Mouse (Mus musculus): Measurements from ENCODE around the gene Hoxa4. TPM values are rescaled to one million over a fixed set of nuclear protein-coding genes. Genes with fewer than 3 reads are reported as not detected.

Hoxa4 gene
- total RNA-seq, 1 experiment from 2014 or later: not detected

GRCm38 (mm10) chr6:52171331-52171730 lies 20.2 kb downstream of the Hoxa4 start:
- no peak for ATAC-seq (ENCODE audit: extremely low read depth, insufficient number of reproducible peaks, low FRiP score, poor library complexity, severe bottlenecking)

DNA sequence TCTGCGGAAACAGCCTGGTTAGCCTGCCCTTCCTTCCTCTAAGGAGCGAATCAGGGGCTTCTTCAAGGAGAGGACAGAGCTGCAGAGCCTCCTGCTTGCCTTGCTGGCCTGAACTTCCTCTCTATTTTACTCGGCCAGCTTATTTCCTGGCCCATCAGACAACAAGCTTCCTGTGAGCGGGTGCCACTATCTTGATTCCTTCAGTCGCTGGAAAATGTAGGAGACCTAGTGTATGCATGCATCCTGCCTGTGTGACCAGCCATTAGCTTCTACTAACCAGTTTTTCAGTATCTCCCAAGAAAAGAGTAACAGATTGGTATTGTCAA lies 20.7 kb downstream of the Hoxa4 start:
- ATAC-seq (ENCODE audit: extremely low read depth, insufficient number of reproducible peaks, low FRiP score, poor library complexity, severe bottlenecking): no peak

GRCm38 (mm10) chr6:52170166-52170897 lies 21.2 kb downstream of the Hoxa4 start:
- no peak for ATAC-seq (ENCODE audit: extremely low read depth, insufficient number of reproducible peaks, low FRiP score, poor library complexity, severe bottlenecking)

GRCm38 (mm10) chr6:52169499-52170165 lies 21.9 kb downstream of the Hoxa4 start:
- ATAC-seq (ENCODE audit: extremely low read depth, insufficient number of reproducible peaks, low FRiP score, poor library complexity, severe bottlenecking): no peak

GRCm38 (mm10) chr6:52168191-52169055 lies 23.1 kb downstream of the Hoxa4 start:
- no peak for ATAC-seq (ENCODE audit: extremely low read depth, insufficient number of reproducible peaks, low FRiP score, poor library complexity, severe bottlenecking)

GRCm38 (mm10) chr6:52167736-52168161 lies 23.8 kb downstream of the Hoxa4 start:
- ATAC-seq (ENCODE audit: extremely low read depth, insufficient number of reproducible peaks, low FRiP score, poor library complexity, severe bottlenecking): no peak

DNA sequence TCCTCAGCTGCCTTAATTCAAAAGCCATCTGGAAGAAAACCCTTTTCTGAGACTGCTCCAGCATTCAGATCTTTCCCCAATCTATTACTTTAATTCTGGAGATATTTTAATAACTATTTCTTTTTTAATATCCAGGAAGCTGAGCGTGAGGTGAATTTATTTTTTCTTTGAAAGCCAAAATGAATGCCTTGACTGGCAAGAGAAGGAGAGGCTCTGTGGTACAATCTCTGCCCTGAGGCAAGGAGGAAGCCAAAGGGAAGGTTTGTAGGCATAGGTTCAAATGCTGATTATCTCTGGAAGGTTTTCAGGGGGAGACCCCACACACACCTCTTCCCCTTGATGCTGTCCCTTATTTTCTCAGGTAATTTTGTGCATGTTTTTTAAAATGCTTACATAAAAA lies 24.4 kb downstream of the Hoxa4 start:
- no peak for ATAC-seq (ENCODE audit: extremely low read depth, insufficient number of reproducible peaks, low FRiP score, poor library complexity, severe bottlenecking)

DNA sequence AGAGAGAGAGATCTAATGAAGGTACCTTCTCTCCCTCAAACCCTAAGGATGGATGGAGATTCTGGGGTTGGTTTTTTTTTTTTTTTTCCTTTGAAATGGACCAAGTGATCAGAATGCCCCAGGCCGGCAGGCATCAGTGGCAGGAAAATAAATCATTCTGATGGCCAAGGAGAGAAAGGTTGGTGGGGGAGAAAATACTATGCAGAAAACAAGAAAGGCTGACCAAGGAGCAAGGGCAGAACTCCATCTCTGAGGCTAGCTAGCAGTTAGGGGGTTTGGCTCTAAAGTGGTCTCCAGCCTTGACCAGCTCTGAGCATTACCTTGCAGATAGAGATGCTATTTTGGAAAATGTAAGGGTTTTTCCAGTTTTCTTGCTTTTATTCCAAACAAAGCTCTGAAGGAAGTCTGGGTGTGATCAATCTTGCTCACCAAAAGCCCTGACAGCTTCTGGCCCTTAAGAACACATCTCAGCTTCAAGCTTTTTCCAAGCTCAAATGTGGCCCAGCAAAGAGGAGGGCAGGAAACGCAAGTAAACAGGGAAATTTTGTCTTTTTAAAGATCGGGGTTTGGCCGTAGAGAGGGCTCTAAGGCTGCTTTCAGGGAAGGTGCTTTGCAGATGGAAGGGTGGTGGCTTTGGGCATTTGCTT lies 25.0 kb downstream of the Hoxa4 start:
- no peak for ATAC-seq (ENCODE audit: extremely low read depth, insufficient number of reproducible peaks, low FRiP score, poor library complexity, severe bottlenecking)

- no peak for ATAC-seq (ENCODE audit: extremely low read depth, insufficient number of reproducible peaks, low FRiP score, poor library complexity, severe bottlenecking)
Measured at GRCm38 (mm10) chr6:52165441-52166370, 25.8 kb downstream of the Hoxa4 start.

- no peak for ATAC-seq (ENCODE audit: extremely low read depth, insufficient number of reproducible peaks, low FRiP score, poor library complexity, severe bottlenecking)
Measured at GRCm38 (mm10) chr6:52164626-52165440, 26.7 kb downstream of the Hoxa4 start, which contains the start of gene Hoxa2. Hoxa2 (minus strand) TSS chr6:52164831.

DNA sequence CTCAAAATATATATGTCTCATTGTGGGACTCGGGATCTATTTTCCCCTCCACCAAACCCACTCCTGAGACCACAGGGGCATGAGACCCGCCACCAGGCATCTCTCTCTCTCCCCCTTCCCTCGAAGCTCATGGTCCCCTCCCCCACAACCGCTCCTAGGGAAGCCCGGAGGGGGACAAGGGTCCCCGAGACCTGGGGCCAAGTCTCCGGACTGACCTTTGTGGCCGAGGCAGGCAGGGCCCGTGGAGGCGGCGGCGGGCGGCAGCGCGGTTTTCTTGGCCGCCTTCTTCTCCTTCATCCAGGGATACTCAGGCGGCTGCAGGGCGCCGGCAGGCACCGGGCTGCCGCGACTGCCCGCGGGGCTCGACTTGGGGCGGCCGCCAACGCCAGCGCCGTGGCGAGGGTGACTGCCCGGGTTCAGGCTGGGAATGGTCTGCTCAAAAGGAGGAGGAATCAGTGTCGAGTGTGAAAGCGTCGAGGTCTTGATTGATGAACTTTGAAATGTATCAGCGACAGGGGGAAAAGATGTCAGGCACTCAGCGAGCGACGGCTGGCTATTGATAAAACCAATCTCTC lies 27.4 kb downstream of the Hoxa4 start:
- no peak for ATAC-seq (ENCODE audit: extremely low read depth, insufficient number of reproducible peaks, low FRiP score, poor library complexity, severe bottlenecking)

GRCm38 (mm10) chr6:52163366-52164031 lies 28.1 kb downstream of the Hoxa4 start:
- ATAC-seq (ENCODE audit: extremely low read depth, insufficient number of reproducible peaks, low FRiP score, poor library complexity, severe bottlenecking): no peak

DNA sequence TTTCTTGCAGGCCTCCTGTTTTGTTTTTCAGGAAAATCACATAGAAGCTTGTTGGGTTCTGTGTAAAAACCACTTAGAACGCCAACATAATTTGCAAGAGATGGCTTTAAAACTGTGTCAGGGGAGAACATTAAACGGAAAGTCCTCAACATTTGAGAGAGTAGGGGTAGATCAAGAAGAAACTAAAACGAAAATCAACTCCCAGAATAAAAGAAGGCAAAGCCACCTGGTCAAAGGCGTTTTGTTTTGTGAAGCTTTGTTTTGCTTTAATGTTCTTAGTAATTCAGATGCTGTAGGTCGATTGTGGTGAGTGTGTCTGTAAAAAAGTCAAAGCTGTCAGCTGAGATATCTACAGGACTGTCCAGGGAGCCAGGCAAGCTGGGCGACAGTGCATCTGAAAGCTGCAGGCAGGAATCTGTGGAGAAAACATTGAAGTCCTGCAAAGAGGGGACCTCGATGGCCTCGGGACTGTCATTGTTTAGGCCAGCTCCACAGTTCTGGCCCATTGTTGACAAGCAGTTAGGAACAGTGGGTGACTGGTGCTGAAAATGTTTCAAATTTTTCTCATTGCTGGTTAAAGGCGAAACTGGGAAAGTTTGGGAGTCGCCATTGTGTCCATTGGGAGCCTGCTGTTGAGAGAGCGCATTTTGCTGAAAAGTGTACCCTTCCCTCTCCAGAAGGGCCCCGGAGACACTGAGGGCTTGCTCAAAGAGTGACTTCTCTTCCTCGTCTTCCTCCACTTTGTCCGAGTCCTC lies 28.8 kb downstream of the Hoxa4 start:
- no peak for ATAC-seq (ENCODE audit: extremely low read depth, insufficient number of reproducible peaks, low FRiP score, poor library complexity, severe bottlenecking)

DNA sequence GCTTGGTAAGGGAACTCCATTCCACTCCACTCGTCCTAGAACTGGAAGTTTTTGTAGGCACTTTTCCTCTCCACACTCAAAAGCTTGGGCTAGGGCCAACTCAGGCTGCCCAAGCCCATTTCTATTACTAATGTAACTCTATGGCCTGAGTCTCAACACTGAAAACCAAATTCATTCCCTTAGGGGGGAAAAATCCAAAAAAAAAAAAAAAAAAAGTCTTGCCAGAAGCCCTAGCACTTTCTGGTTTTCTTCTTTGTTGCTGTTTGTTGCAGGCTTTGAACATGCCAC lies 29.5 kb downstream of the Hoxa4 start:
- no peak for ATAC-seq (ENCODE audit: extremely low read depth, insufficient number of reproducible peaks, low FRiP score, poor library complexity, severe bottlenecking)

GRCm38 (mm10) chr6:52161336-52162092 lies 30.0 kb downstream of the Hoxa4 start:
- no peak for ATAC-seq (ENCODE audit: extremely low read depth, insufficient number of reproducible peaks, low FRiP score, poor library complexity, severe bottlenecking)

All from neutrophil, adult 5-6 weeks (primary cell).